Mouse (Mus musculus): Measurements from ENCODE around the gene Rab4b. TPM values are rescaled to one million over a fixed set of nuclear protein-coding genes. Genes with fewer than 3 reads are reported as not detected.

Rab4b gene
- polyA plus RNA-seq, 1 experiment from 2014 or later = 69.4 TPM

DNA sequence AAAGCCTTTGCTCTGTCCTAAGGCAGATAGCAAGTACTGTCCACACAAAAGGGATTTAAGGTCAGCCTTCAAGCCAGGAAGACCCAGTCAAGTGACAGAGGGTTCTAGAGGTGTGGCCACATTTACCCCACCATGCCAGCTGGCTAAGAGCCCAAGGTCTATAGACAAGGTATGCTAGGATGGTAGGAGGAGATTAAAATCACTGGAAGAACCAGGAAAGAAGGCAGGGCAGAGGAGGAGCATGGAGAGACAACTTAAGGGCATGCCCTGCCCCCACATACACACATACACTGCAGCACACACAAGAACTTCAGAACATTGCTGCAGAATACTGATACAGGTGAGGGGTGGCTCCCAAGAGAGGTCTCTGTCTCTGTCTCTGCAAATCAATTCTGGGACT is 59.0 kb downstream of the Rab4b start, which contains the start of gene Cyp2f2:
TSS of gene Cyp2f2 (plus strand) at position 234 of the 400 bp plus-strand sequence.
- Histone ChIP-seq H3K4me3 (no peak within 1 kb of the TSS), H3K27me3 (no peaks in the 10 kb centered on the region), H3K27ac (no peak within 1 kb of the TSS), H3K36me3 (no peaks in the 10 kb centered on the region), H3K4me1 (peaks cover 7% of the 10 kb centered on the region), H3K4me2 (replicated peaks) (no peak within 1 kb of the TSS), H3K9ac (no peak within 1 kb of the TSS), H3K9me3 (no peaks in the 10 kb centered on the region)
- no peak for ATAC-seq (ENCODE audit: low FRiP score, low read depth)

MicroRNAs encoded within 50 kb of the gene (microRNA counts, 519-probe panel; counts per million panel counts)
- not detected for microRNA mmu-miR-1191

Small RNAs within 50 kb of the gene (microRNA-seq; reads per million reads assigned to microRNA genes)
- gene Mir1191 = 1.4 reads per million
- gene Mir3101 = 0.70 reads per million

Other genes with a start within 250 kb of the Rab4b start
- gene Cyp2a22, start 239.5 kb downstream of the Rab4b start, polyA plus RNA-seq (2015; fragmentation: Nextera tagmentation; extraction: Ambion mirVana) = not detected in 2 replicates
- not detected in 2 replicates for gene Cyp2a12, start 149.8 kb downstream of the Rab4b start, polyA plus RNA-seq (2015; fragmentation: Nextera tagmentation; extraction: Ambion mirVana)
- not detected in 2 replicates for gene Cyp2f2, start 59.0 kb downstream of the Rab4b start, polyA plus RNA-seq (2015; fragmentation: Nextera tagmentation; extraction: Ambion mirVana)
- gene Cyp2t4, start 25.2 kb downstream of the Rab4b start, polyA plus RNA-seq (2015; fragmentation: Nextera tagmentation; extraction: Ambion mirVana) = 0.33 TPM in 1 of 2 replicates, not detected in the other
- gene Egln2, start 12.1 kb downstream of the Rab4b start, polyA plus RNA-seq (2015; fragmentation: Nextera tagmentation; extraction: Ambion mirVana) = 74.3 and 76.0 TPM in 2 replicates
- 2.6 and 4.5 TPM in 2 replicates for gene Gm21983, start 2.2 kb upstream of the Rab4b start, polyA plus RNA-seq (2015; fragmentation: Nextera tagmentation; extraction: Ambion mirVana)
- gene Mia, start 2.3 kb upstream of the Rab4b start, polyA plus RNA-seq (2015; fragmentation: Nextera tagmentation; extraction: Ambion mirVana) = 126 and 145 TPM in 2 replicates
- gene BC024978, start 16.9 kb upstream of the Rab4b start, polyA plus RNA-seq (2015; fragmentation: Nextera tagmentation; extraction: Ambion mirVana) = 3.6 TPM in 2 replicates
- 285 TPM in 2 replicates for gene Snrpa, start 17.4 kb upstream of the Rab4b start, polyA plus RNA-seq (2015; fragmentation: Nextera tagmentation; extraction: Ambion mirVana)
- 6.6 and 7.2 TPM in 2 replicates for gene Itpkc, start 49.8 kb upstream of the Rab4b start, polyA plus RNA-seq (2015; fragmentation: Nextera tagmentation; extraction: Ambion mirVana)
- 17.7 and 18.5 TPM in 2 replicates for gene Coq8b, start 54.1 kb upstream of the Rab4b start, polyA plus RNA-seq (2015; fragmentation: Nextera tagmentation; extraction: Ambion mirVana)
- 32.3 and 34.1 TPM in 2 replicates for gene Numbl, start 79.5 kb upstream of the Rab4b start, polyA plus RNA-seq (2015; fragmentation: Nextera tagmentation; extraction: Ambion mirVana)
- gene Ltbp4, start 158.8 kb upstream of the Rab4b start, polyA plus RNA-seq (2015; fragmentation: Nextera tagmentation; extraction: Ambion mirVana) = 25.8 and 29.3 TPM in 2 replicates
- 49.2 and 54.5 TPM in 2 replicates for gene Shkbp1, start 177.1 kb upstream of the Rab4b start, polyA plus RNA-seq (2015; fragmentation: Nextera tagmentation; extraction: Ambion mirVana)
- gene Gm20479, start 178.5 kb upstream of the Rab4b start, polyA plus RNA-seq (2015; fragmentation: Nextera tagmentation; extraction: Ambion mirVana) = not detected in 2 replicates